Comparison of ENCODE assay signal across 14 mouse cellular contexts in genomic region chr5:98703963-98704362, GRCm38 (mm10).
"Had no signal": no experiment of that assay in that cellular context is flagged by ENCODE, and none has a peak within 500 bp of the region (broad histone marks: within the 10 kb centered on the region; RNA-seq: fewer than 3 reads in every experiment).

No protein-coding gene starts in this region.

- H3K36me3 ChIP-seq: limb, embryonic 15.5 days; liver, embryonic 12.5 days; lung, embryonic 15.5 days; midbrain, embryonic 13.5 days; neural tube, embryonic 15.5 days had no signal

- H3K9ac ChIP-seq: limb, embryonic 15.5 days; liver, embryonic 12.5 days; lung, embryonic 15.5 days; midbrain, embryonic 13.5 days; neural tube, embryonic 15.5 days had no signal

- ATAC-seq: liver, embryonic 12.5 days; midbrain, embryonic 13.5 days had no signal

- DNase-seq: kidney, adult 8-10 months; kidney, postnatal 25 days; lung, postnatal 14 days; right cerebral cortex, adult 18-20 months had no signal

- H3K9me3 ChIP-seq: limb, embryonic 15.5 days; liver, embryonic 12.5 days; lung, embryonic 15.5 days; midbrain, embryonic 13.5 days; neural tube, embryonic 15.5 days had no signal

- H3K27me3 ChIP-seq: limb, embryonic 15.5 days; liver, embryonic 12.5 days; lung, embryonic 15.5 days; megakaryocyte, embryonic 14.5 days; midbrain, embryonic 13.5 days; neural tube, embryonic 15.5 days had no signal

- H3K4me1 ChIP-seq: liver, embryonic 12.5 days; lung, embryonic 15.5 days; megakaryocyte, embryonic 14.5 days; midbrain, embryonic 13.5 days; neural tube, embryonic 15.5 days had no signal

- H3K4me3 ChIP-seq: left cerebral cortex, adult 2 months; limb, embryonic 15.5 days; liver, embryonic 12.5 days; lung, embryonic 15.5 days; megakaryocyte, embryonic 14.5 days; midbrain, embryonic 13.5 days; myocyte; neural tube, embryonic 15.5 days had no signal

- H3K4me2 ChIP-seq: limb, embryonic 15.5 days; liver, embryonic 12.5 days; lung, embryonic 15.5 days; midbrain, embryonic 13.5 days; neural tube, embryonic 15.5 days had no signal

- H3K27ac ChIP-seq: left cerebral cortex, adult 2 months; limb, embryonic 15.5 days; liver, embryonic 12.5 days; lung, embryonic 15.5 days; macrophage; midbrain, embryonic 13.5 days; neural tube, embryonic 15.5 days; stomach, postnatal 0 days had no signal
